In the genomic region with DNA sequence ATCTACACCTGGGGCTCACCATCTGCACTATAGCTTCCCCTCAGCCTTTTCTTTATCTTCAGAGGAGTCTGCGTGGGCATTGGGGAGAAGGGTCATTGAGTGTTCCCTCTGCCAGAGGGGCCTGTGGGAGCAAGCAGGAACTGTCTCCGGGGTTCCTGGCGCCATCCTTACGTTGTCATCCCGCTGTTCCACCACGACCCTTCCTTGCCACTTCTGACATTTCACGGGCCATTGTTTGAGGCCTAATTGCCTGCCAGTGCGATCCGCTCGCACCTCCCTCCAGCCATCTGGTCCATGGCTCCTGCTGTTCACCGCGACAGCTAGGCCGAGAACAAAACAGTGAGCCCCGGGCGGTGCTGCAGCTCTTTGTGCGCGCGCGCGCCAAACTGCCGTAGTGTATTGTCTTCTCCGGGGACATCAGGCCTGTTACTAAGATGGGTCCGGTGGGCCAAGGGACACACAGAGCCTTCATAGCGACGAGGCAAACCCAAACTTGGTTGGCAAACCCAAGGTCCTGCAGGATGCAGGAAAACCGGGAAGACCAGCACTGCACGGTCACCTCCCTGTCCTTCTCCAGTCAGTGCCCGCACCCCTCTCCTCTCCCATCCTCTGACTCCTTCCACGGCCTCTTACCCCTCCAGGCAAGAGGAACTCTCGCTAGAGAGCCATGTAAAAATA, we compare ENCODE assay signal across 9 mouse cellular contexts. TPM values are rescaled to one million over a fixed set of nuclear protein-coding genes. Genes with fewer than 3 reads are reported as not detected.
DNase-seq lines count a peak whose midpoint lies in the region; ATAC-seq and TF ChIP-seq lines count a peak whose summit lies in the region.
"Had no signal": no experiment of that assay in that cellular context is flagged by ENCODE, and none has a peak within 500 bp of the region (broad histone marks: within the 10 kb centered on the region; RNA-seq: fewer than 3 reads in every experiment).

No protein-coding gene starts in this region.

- 6% methylated on average over 30 of the region's 30 CpGs for WGBS in heart, embryonic 14.5 days
- 8% methylated on average over 30 of the region's 30 CpGs for WGBS in stomach, embryonic 15.5 days

- H3K9ac ChIP-seq in heart, embryonic 14.5 days (ENCODE audit: low read length), result peak overlapping the region; percentile 75
- H3K9ac ChIP-seq in stomach, embryonic 15.5 days, result peak overlapping the region; percentile 19; the same call in 1 of the 2 replicates

- no peaks in the 10 kb centered on the region for H3K36me3 ChIP-seq in E14TG2a.4 (ENCODE audit: insufficient read depth, low read length)
- no peaks in the 10 kb centered on the region for H3K36me3 ChIP-seq in heart, embryonic 14.5 days (ENCODE audit: control insufficient read depth, insufficient read depth, low read length)
- H3K36me3 ChIP-seq in stomach, embryonic 15.5 days, result no peaks in the 10 kb centered on the region

- H3K4me1 ChIP-seq in E14TG2a.4 (replicated peaks; ENCODE audit: low read depth, low read length), result peaks cover 50% of the 10 kb centered on the region
- H3K4me1 ChIP-seq in heart, embryonic 14.5 days (ENCODE audit: control insufficient read depth in 2 of 2, insufficient read depth in 2 of 2, low read length in 2 of 2), result peaks cover 11 to 14% of the 10 kb centered on the region in 2 experiments; a peak in 3 of 4 replicates
- 0 out of 2 replicates have a peak, but pooled peaks cover 12% of the 10 kb centered on the region for H3K4me1 ChIP-seq in stomach, embryonic 15.5 days

- no peaks in the 10 kb centered on the region for H3K9me3 ChIP-seq in E14TG2a.4 (ENCODE audit: low read length)
- H3K9me3 ChIP-seq in heart, embryonic 14.5 days (ENCODE audit: control insufficient read depth, low read length), result no peaks in the 10 kb centered on the region
- H3K9me3 ChIP-seq in stomach, embryonic 15.5 days, result no peaks in the 10 kb centered on the region

- 0 out of 2 replicates have a peak, but pooled peaks have one; percentile 35 for ATAC-seq in heart, embryonic 14.5 days (ENCODE audit: insufficient number of reproducible peaks, insufficient read depth, low FRiP score, low read depth)
- peak; percentile 48; the same call in 1 of the 2 replicates for ATAC-seq in stomach, embryonic 15.5 days (ENCODE audit: insufficient read depth, low FRiP score, low read depth)

- DNase-seq in adrenal gland, adult (ENCODE audit: inconsistent age in 2 of 2, low spot score in 1 of 2), result peak; percentile 38 to 62
- DNase-seq in adrenal gland, adult 18-20 months (ENCODE audit: low spot score in 2 of 2), result no peak
- DNase-seq in cerebellum, postnatal 4 days (ENCODE audit: low spot score in 2 of 2), result peak; percentile 44 to 76
- peak; percentile 72 for DNase-seq in layer of hippocampus, adult 9-11 months
- DNase-seq in lung, postnatal 36 days, result peak; percentile 7

- peak overlapping the region; percentile 80 for H3K4me3 ChIP-seq in E14TG2a.4 (replicated peaks; ENCODE audit: low read length)
- H3K4me3 ChIP-seq in heart, embryonic 14.5 days (ENCODE audit: control insufficient read depth in 1 of 2, insufficient read depth in 1 of 2, low read depth in 1 of 2, low read length in 2 of 2), result peak overlapping the region; percentile 33 to 45
- peak overlapping the region; percentile 33 for H3K4me3 ChIP-seq in stomach, embryonic 15.5 days (replicated peaks)

- TF ChIP-seq CTCF in E14TG2a.4 (conservative IDR thresholded peaks at IDR 0.05; ENCODE audit: low read length), result no peak

- peak overlapping the region; percentile 1 to 63; a peak in 3 of 4 replicates for H3K27ac ChIP-seq in heart, embryonic 14.5 days (replicated peaks in 1 of 2; ENCODE audit: control insufficient read depth in 1 of 2, insufficient read depth in 1 of 2, low read depth in 2 of 2, low read length in 2 of 2)
- H3K27ac ChIP-seq in stomach, embryonic 15.5 days, result peak overlapping the region; percentile 8; the same call in 1 of the 2 replicates

- H3K4me2 ChIP-seq in heart, embryonic 14.5 days (ENCODE audit: low read length), result peak overlapping the region; percentile 77
- peak overlapping the region; percentile 56 for H3K4me2 ChIP-seq in stomach, embryonic 15.5 days

- peaks cover 11% of the 10 kb centered on the region for H3K27me3 ChIP-seq in E14TG2a.4 (ENCODE audit: insufficient read depth, low read length)
- no peaks in the 10 kb centered on the region for H3K27me3 ChIP-seq in heart, embryonic 14.5 days (ENCODE audit: control insufficient read depth, insufficient read depth, low read length)
- no peaks in the 10 kb centered on the region for H3K27me3 ChIP-seq in stomach, embryonic 15.5 days (replicated peaks)

RNA-seq across cellular contexts. Expression of a gene that starts 8.9 kb away (rescaled TPM):
- not detected for total RNA-seq in adrenal gland, adult 18-20 months (2021)
- polyA plus RNA-seq in heart, embryonic 14.5 days (2014; fragmentation: Nextera tagmentation; extraction: Ambion mirVana), result not detected in 2 replicates
- not detected in 2 replicates for polyA plus RNA-seq in stomach, embryonic 15.5 days (2015; fragmentation: Nextera tagmentation; extraction: Ambion mirVana)
- polyA plus RNA-seq: gonadal fat pad, adult 2 months had no signal

RNA-seq across cellular contexts. Expression of a gene that starts 45.9 kb away (rescaled TPM):
- 10 to 100 TPM in 1 of 2 experiments, 1 to 10 TPM in 1; 9.6 to 11.1 TPM for total RNA-seq in adrenal gland, adult 18-20 months (2021)
- 11.2 and 13.8 TPM in 2 replicates for polyA plus RNA-seq in heart, embryonic 14.5 days (2014; fragmentation: Nextera tagmentation; extraction: Ambion mirVana)
- polyA plus RNA-seq in stomach, embryonic 15.5 days (2015; fragmentation: Nextera tagmentation; extraction: Ambion mirVana), result 18.8 and 19.7 TPM in 2 replicates

RNA-seq across cellular contexts. Expression of a gene that starts 55.8 kb away (rescaled TPM):
- total RNA-seq in adrenal gland, adult 18-20 months (2021), result 10 to 100 TPM; 40.2 to 61.8 TPM
- polyA plus RNA-seq in heart, embryonic 14.5 days (2014; fragmentation: Nextera tagmentation; extraction: Ambion mirVana), result 31.5 and 33.0 TPM in 2 replicates
- polyA plus RNA-seq in stomach, embryonic 15.5 days (2015; fragmentation: Nextera tagmentation; extraction: Ambion mirVana), result 52.2 and 55.9 TPM in 2 replicates

Comparison
In these comparisons a context has a peak if more than half of its experiments do, and no peak if none do; other contexts are left out.
1. DNase-seq: peak in adrenal gland, adult (2 of 2), cerebellum, postnatal 4 days (2 of 2), layer of hippocampus, adult 9-11 months (single experiment) and lung, postnatal 36 days (single experiment); none in adrenal gland, adult 18-20 months (0 of 2).
2. Peak in every context shown above with its lines, with median percentiles within 50 percentile points of each other: H3K4me3 ChIP-seq.